Mouse (Mus musculus) c-Kit-positive CD71-negative TER-119-negative erythroid progenitor cells, embryonic 14.5 days (primary cell): ENCODE results near the gene Mdk.

Experiments
- DNase-seq: peaks from one replicate; pipeline ENCODE4 v3.0.0-alpha.2; 2013; ENCODE audit warnings: low read depth

Mdk gene

GRCm38 (mm10) chr2:91958701-91959457 is 26.8 kb upstream of the Mdk start:
- no peak for DNase-seq

- DNase-seq, result no peak
Observed at GRCm38 (mm10) chr2:91958049-91958448, 26.0 kb upstream of the Mdk start.

DNA sequence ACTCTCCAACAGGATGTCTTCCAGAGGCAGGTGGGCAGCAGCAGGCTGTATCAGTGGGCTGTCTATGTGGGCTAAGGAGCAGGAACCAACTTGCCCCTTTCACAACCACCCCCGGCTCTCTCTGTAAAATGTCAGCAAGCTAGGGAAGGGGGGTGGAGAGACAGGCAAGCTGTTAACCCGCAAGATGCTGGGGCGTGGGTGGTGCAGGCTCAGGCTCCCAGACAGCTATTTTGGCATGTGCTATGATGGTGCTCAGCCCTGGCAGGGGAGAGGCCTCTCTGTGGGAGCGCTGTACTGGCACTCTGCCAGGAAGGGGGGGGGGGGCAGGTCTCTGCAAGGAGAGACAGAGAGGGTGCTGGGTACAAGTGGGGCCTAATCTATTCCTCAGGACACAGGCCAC is 25.0 kb upstream of the Mdk start:
- no peak for DNase-seq

- no peak for DNase-seq
Observed at GRCm38 (mm10) chr2:91955875-91956274, 23.8 kb upstream of the Mdk start.

DNA sequence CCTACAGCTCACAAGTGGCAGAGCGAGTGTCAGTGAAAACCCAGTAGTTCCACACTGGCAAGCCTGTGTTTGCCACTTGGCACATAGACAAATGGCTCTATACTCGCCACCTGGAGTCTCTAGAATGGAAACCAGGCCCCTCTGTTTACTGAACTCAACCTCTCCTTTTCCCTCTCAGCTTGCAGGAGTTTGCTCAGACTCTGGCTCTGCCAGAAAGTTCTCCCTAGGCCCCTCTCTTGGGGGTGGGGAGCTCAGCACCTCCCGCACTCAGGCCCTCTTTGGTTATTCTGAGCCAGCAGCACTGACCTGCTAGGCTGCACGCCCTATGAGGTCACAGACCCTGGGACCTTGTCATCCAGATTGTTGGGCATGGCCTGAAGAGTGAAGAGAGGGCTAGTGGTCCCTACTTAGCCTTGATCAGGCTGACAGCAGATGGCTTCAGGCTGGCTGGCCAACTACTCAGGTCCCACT is 23.1 kb upstream of the Mdk start:
- DNase-seq, result no peak

DNA sequence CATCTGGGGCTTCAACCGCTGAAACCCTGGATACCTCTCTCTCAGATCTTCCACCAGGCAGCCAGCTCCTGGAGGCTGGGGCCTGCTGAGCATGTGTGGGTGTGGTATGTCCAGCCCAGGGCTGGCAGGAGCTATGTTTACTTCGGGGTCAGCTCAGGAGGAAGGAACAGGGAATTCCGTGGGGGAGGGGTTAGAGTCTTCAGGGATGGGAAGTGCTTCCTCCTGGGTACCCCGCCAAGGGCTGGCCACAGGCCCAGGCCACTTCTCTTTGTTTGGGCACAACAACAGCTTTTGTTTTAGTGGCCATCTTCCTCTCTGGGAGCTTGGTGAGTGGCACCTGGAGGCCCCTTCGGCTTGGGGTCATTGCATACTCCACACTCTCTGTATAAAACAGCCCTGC is 21.7 kb upstream of the Mdk start:
- no peak for DNase-seq

DNA sequence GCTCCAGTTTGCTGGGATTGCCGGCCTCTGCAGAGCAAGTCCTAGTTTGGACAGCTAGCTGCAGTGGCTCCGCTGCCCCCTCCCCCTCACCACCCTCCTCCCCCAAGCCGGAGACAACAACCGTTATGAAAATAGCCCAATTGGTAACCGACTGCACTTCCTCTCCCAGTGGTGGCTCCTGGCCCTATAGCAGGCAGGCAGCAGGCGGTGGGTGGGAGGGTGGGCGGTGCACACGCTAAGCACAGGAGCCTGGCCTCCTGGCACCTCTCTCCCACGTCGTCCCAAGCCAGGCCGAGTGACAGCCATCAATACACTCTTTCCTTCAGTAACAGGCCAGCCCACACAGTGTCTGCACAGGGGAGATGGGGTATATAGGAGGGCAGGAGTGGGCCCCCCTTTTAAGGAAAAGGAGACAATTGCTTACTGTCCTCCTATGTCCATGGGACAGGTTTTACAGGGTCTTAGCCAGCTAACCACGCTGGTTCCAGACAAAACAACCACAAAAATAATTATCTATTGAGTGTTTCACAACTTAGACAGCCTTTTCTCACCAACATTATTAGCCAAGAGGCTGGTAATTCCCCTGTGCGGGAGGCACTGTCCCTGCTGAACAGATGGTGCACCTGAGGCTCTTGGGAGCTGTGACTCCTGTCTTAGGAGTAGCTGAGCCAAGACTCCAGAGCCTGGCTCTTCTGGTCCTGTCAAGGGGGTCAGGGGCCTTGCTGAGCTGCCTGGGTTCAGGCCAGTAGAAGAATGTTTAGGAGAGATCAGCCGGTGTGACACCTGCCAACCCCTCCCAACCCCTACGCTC is 18.4 kb upstream of the Mdk start:
- no peak for DNase-seq

DNA sequence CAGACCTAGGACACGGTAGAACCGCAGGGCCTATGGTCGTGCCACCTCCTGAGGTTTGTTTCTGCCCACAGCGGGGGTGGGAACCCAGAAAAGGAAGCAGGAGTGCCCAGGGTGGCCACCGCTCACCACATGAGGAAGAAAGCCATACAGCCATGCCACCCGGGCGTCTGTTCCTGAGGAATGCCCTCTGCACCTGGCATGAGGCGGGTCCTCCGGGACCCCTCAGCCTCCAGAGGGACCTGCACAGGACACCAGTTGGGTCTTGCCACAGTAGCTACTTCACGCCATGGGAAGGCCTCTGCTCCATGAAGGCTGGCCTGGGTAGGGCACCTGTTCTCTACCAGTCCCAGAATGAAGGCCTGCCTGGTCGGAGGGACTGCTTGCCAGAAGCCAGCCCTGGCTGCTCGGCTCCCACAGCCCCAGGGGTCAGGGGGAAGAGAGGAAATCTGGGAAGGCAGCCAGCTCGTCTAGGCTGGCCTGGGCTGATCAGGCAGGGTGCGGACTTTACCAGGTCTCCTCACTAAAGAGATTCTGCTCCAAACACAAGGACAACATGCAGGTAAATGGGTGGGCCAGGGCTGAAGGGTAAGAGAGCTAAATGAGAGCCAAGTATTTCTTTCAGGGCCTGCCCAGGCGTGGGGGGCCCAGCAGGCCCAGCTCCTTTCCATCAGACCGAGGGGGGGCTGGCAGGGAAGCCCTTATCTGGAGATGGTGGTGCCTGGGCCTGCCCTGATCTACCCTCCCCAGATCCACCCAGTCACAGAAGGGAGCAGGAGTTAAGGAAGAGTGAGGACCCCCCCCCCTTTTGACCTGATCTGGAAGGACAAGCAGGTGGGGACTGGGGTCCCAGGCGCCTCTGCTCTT is 17.5 kb upstream of the Mdk start:
- DNase-seq, result no peak

DNA sequence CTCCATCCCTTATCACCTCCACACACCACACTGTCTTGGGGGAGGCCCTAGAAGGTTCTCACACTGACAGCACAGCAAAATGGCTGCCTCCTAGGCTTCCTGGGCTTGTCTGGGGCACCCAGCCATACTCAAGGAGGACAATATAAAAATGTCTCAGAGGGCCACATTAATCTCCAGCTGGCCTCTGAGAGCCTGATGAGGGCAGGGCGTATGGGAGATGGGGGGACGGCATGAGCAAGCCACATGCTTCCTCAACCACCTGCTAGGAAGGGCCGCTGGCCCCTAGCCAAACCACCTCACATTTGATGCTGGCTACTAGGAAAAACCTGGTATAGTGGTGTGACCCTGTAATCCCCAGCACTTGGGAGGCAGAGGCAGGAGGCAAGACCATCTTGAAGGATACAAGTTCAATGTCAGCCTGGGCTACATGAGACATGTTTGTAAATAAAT is 16.7 kb upstream of the Mdk start:
- no peak for DNase-seq

GRCm38 (mm10) chr2:91948151-91948509 is 16.0 kb upstream of the Mdk start:
- DNase-seq, result no peak

GRCm38 (mm10) chr2:91947397-91948150 is 15.5 kb upstream of the Mdk start:
- no peak for DNase-seq

DNA sequence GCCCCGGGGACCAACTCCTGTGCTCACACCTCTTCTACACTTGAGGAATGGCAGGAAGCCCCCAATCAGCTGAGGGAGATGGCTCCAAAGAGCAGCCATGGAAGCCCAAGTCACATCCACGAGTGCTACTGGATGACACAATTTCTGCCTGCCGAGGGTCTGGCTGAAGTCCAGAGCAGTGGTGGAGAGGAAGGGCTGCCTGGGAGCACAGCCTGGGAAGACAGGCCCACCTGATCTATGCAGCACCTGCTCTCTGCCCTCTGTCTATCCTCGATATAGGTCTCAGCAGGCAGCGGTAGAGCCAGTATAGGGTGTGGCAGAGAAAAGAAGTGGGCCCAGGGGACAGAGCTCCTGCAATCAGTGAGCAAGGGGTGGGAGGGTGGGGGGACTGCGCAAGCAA is 14.7 kb upstream of the Mdk start:
- DNase-seq, result no peak

- no peak for DNase-seq
Observed at GRCm38 (mm10) chr2:91945483-91945882, 13.4 kb upstream of the Mdk start, which contains the start of gene Gm9821. Gene Gm9821 (plus strand): TSS chr2:91945703.

DNA sequence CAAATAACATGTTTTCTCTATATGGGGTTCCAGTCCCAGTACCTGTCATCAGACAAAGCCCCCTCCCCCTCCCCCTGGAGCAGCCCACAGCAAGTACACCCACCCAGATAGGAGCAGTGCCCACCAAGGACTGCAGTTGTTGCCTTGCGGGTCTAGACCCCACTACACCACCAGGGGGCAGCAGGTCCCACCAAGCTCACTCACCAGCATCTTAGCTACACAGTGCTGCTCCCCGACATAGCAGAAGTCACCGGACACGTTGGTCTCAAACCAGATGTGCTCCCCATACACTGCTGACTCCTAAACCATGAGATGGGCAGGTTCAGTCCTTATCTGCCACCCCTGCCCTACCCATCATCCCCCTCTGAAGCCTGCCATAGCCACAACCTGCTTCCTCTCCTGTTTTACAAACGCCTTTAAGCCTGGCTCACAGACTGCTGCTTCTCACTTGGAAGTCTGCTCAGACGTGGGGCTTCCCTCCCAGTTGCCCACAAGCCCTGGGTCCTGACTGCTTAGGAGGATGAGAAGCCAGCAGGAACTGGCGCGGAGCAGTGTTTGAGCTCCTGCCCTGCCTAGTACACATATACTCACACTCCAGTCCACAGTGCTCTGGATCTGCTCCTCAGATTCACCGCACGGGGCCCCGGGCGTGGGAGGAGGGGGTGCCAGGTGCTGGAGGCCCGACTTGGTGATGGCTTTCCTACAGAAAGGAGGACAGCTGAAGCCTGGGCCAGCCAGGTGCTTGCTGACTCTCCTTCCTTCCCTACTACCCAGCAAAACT is 12.3 kb upstream of the Mdk start:
- no peak for DNase-seq

DNA sequence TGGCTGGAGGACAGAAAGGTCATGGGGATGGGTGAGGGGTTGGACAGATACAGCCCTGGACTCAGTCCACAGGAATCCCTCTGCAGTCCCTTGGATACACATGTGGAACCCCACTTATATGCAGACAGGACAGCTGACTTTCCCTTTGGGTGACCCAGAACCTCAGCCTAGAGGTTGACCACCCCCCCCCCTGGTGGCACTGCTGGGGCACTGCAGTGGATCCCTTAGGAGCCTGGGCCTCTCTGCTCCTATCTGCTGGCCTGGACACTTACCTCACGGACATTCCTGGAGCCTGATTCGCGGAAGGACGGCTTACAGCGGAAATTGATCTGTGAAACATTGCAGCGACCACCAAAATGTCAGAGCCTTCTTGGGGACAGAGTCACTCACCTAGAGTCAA is 10.3 kb upstream of the Mdk start:
- no peak for DNase-seq

- no peak for DNase-seq
Observed at GRCm38 (mm10) chr2:91939303-91939935, 7.3 kb upstream of the Mdk start.

DNA sequence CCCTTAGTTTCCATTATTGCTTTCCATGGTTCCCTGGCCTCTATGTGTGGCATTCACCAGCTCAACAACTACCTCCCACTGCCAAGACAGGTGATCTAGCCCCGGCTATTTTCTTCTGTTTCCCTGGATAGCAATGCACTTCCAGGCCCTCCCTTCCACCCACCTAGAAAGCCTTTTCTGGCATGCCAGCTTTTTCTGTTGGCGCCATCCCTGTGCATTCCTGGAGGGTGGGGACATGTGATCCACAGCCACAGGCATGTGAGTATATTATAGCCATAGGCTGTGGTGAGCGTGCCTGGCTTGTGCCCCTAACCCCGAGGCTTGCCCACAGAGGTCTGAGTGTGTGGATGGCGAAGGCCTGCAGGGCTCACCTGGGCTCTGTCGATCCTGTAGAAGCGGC is 4.1 kb upstream of the Mdk start:
- no peak for DNase-seq

GRCm38 (mm10) chr2:91934826-91935525 is 2.9 kb upstream of the Mdk start:
- DNase-seq, result no peak

- DNase-seq, result no peak
Observed at GRCm38 (mm10) chr2:91934016-91934415, 1.9 kb upstream of the Mdk start.

GRCm38 (mm10) chr2:91933471-91933870 is 1.4 kb upstream of the Mdk start:
- DNase-seq, result no peak
